Mouse (Mus musculus) E14TG2a.4 (cell line): ENCODE results near the gene Slc36a2.

Experiments
- H3K27me3 ChIP-seq: 2 replicates; pipeline ENCODE4 v1.6.1; 2014; ENCODE audit warnings: low read length, control low read depth; ENCODE audit not compliant: insufficient read depth
- H3K36me3 ChIP-seq: 2 replicates; pipeline ENCODE4 v1.6.1; 2014; ENCODE audit warnings: low read length, control low read depth; ENCODE audit not compliant: insufficient read depth
- H3K4me1 ChIP-seq: replicated peaks from 2 replicates; pipeline ENCODE4 v1.6.1; 2014; ENCODE audit warnings: low read depth, low read length, control low read depth
- H3K4me3 ChIP-seq: replicated peaks from 2 replicates; pipeline ENCODE4 v1.5.1; 2014; ENCODE audit warnings: mild to moderate bottlenecking, low read length
- H3K9me3 ChIP-seq: 2 replicates; pipeline ENCODE4 v1.6.1; 2014; ENCODE audit warnings: low read length, control low read depth
- CTCF ChIP-seq: conservative IDR thresholded peaks from 2 replicates; pipeline ENCODE4 v1.5.1; 2014; ENCODE audit warnings: low read length
- NANOG ChIP-seq: IDR thresholded peaks from 2 replicates; pipeline ENCODE4 v1.6.1; 2014; ENCODE audit warnings: borderline replicate concordance, low read length, mixed read lengths
- POU5F1 ChIP-seq: IDR thresholded peaks from 2 replicates; pipeline ENCODE4 v1.6.1; 2014; ENCODE audit warnings: low read length, borderline replicate concordance

Gene Slc36a2

GRCm38 (mm10) chr11:55170501-55170900, 14.4 kb downstream of the Slc36a2 start:
- no peaks in the 10 kb centered on the region for H3K36me3 ChIP-seq
- H3K9me3 ChIP-seq, result no peaks in the 10 kb centered on the region
- peaks cover 20% of the 10 kb centered on the region for H3K27me3 ChIP-seq
- no peak overlapping the region for H3K4me3 ChIP-seq
- TF ChIP-seq POU5F1, result no peak
- TF ChIP-seq NANOG, result no peak
- TF ChIP-seq CTCF, result no peak
- no peaks in the 10 kb centered on the region for H3K4me1 ChIP-seq

- Histone ChIP-seq H3K27me3 (peaks cover 9% of the 10 kb centered on the region), H3K36me3 (no peaks in the 10 kb centered on the region), H3K4me3 (no peak overlapping the region), H3K9me3 (no peaks in the 10 kb centered on the region), H3K4me1 (no peaks in the 10 kb centered on the region)
- TF ChIP-seq NANOG, result no peak
- TF ChIP-seq CTCF, result no peak
- no peak for TF ChIP-seq POU5F1
Measured at GRCm38 (mm10) chr11:55168914-55169313, 16.0 kb downstream of the Slc36a2 start.

GRCm38 (mm10) chr11:55168504-55168903, 16.4 kb downstream of the Slc36a2 start:
- Histone ChIP-seq H3K4me1 (no peaks in the 10 kb centered on the region), H3K9me3 (no peaks in the 10 kb centered on the region), H3K27me3 (peaks cover 12% of the 10 kb centered on the region), H3K36me3 (no peaks in the 10 kb centered on the region), H3K4me3 (no peak overlapping the region)
- TF ChIP-seq POU5F1 (no peak), NANOG (no peak), CTCF (no peak)

- Histone ChIP-seq H3K9me3 (no peaks in the 10 kb centered on the region), H3K27me3 (0 out of 2 replicates have a peak, but pooled peaks cover 3% of the 10 kb centered on the region), H3K4me1 (peaks cover 13% of the 10 kb centered on the region; the same call in 1 of the 2 replicates), H3K36me3 (no peaks in the 10 kb centered on the region), H3K4me3 (no peak overlapping the region)
- no peak for TF ChIP-seq NANOG
- TF ChIP-seq CTCF, result no peak
- TF ChIP-seq POU5F1, result no peak
Measured at GRCm38 (mm10) chr11:55165748-55166147, 19.1 kb downstream of the Slc36a2 start.

- H3K9me3 ChIP-seq, result no peaks in the 10 kb centered on the region
- peaks cover 13% of the 10 kb centered on the region; the same call in 1 of the 2 replicates for H3K4me1 ChIP-seq
- TF ChIP-seq NANOG (no peak), CTCF (peak; percentile 89)
- H3K27me3 ChIP-seq, result 0 out of 2 replicates have a peak, but pooled peaks cover 3% of the 10 kb centered on the region
- no peaks in the 10 kb centered on the region for H3K36me3 ChIP-seq
- no peak overlapping the region for H3K4me3 ChIP-seq
Measured at GRCm38 (mm10) chr11:55164723-55165122, 20.2 kb downstream of the Slc36a2 start.

- 0 out of 2 replicates have a peak, but pooled peaks cover 3% of the 10 kb centered on the region for H3K27me3 ChIP-seq
- H3K4me3 ChIP-seq, result no peak overlapping the region
- H3K36me3 ChIP-seq, result no peaks in the 10 kb centered on the region
- no peak for TF ChIP-seq POU5F1
- peak; percentile 99 for TF ChIP-seq CTCF
- no peak for TF ChIP-seq NANOG
- peaks cover 20% of the 10 kb centered on the region for H3K4me1 ChIP-seq
- H3K9me3 ChIP-seq, result no peaks in the 10 kb centered on the region
Measured at GRCm38 (mm10) chr11:55162670-55163069, 22.2 kb downstream of the Slc36a2 start.

GRCm38 (mm10) chr11:55158785-55159359, 26.0 kb downstream of the Slc36a2 start:
- H3K4me1 ChIP-seq, result peaks cover 33% of the 10 kb centered on the region
- TF ChIP-seq CTCF, result peak; percentile 99
- TF ChIP-seq NANOG, result no peak

GRCm38 (mm10) chr11:55155070-55155421, 29.8 kb downstream of the Slc36a2 start:
- peaks cover 20% of the 10 kb centered on the region for H3K4me1 ChIP-seq
- H3K9me3 ChIP-seq, result peaks cover 6% of the 10 kb centered on the region; the same call in 1 of the 2 replicates
- no peak overlapping the region for H3K4me3 ChIP-seq
- H3K27me3 ChIP-seq, result no peaks in the 10 kb centered on the region
- TF ChIP-seq NANOG, result no peak
- TF ChIP-seq POU5F1, result no peak
- no peak for TF ChIP-seq CTCF
- H3K36me3 ChIP-seq, result no peaks in the 10 kb centered on the region

More at GRCm38 (mm10) chr11:55158785-55159359, 26.0 kb downstream of the Slc36a2 start:
- Histone ChIP-seq H3K9me3 (no peaks in the 10 kb centered on the region), H3K4me3 (peak overlapping the region; percentile 48), H3K36me3 (no peaks in the 10 kb centered on the region), H3K27me3 (0 out of 2 replicates have a peak, but pooled peaks cover 2% of the 10 kb centered on the region)

- no peaks in the 10 kb centered on the region for H3K27me3 ChIP-seq
- peaks cover 20% of the 10 kb centered on the region for H3K4me1 ChIP-seq
- no peak for TF ChIP-seq CTCF
- no peak for TF ChIP-seq POU5F1
- TF ChIP-seq NANOG, result no peak
- H3K9me3 ChIP-seq, result peaks cover 6% of the 10 kb centered on the region; the same call in 1 of the 2 replicates
- no peaks in the 10 kb centered on the region for H3K36me3 ChIP-seq
- H3K4me3 ChIP-seq, result no peak overlapping the region
Measured at GRCm38 (mm10) chr11:55154398-55155069, 30.3 kb downstream of the Slc36a2 start.
